Mouse (Mus musculus): Measurements from ENCODE around the gene Runx2. TPM values are rescaled to one million over a fixed set of nuclear protein-coding genes. Genes with fewer than 3 reads are reported as not detected.

Gene Runx2
- total and polyA plus RNA-seq, 3 experiments, result not detected

DNA sequence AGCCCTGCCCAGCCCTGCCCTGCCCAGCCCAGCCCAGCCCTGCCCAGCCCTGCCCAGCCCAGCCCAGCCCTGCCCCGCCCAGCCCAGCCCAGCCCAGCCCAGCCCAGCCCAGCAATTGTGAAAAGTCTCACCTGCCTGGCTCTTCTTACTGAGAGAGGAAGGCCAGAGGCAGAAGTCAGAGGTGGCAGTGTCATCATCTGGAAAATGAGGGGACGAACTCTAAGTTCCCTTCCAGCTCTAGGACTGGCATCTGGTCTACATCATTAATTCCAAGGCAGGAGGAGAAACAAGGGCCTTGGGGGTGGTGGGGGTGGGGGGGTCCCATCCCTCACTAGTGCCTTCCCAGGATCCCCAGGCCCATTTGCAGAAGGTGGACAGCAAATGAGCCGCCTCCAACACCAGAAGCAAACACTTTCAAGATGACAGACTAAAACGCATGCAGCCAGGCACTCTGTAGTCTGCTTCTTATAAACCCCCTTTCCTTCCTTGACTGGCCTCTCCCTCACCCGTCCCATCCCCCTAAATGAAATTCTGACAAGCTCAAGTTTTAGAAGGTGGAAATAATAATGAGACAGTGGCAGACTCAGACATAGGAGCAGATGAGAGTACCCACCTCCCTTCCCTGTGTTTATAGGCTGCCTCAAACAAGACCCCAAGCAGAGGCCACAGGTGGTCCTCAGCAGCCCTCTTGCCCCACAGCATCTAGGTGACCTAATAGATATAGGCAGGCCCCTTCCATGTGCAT is 204.5 kb downstream of the Runx2 start:
- Histone ChIP-seq H3K9ac (ENCODE audit: control insufficient read depth, low read depth, low read length, poor library complexity, severe bottlenecking) (no peak overlapping the region), H3K9me3 (replicated peaks; ENCODE audit: insufficient read depth, low read length) (no peaks in the 10 kb centered on the region), H3K36me3 (ENCODE audit: control insufficient read depth in 1 of 2, insufficient read depth in 2 of 2, low read length in 2 of 2) (no peaks in the 10 kb centered on the region)

DNA sequence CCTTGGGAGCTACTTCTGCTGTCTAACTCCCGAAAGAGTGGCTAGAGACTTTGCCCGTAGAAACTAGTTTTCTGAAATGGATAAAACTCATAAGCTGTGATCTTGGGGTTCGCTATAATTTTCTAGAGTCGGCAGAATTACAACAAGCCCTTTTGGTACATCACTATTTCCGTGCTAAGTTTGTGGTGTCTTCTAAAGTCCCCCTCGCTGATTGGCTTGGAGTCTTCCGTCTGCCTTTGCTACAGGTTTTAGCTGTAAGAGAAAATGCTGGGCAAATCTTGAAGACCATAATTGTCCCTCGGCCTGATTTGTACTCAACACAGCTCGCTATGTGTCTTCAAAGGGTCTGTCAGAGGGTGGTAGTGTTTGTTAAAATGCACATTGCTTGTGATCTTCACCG is 205.2 kb downstream of the Runx2 start:
- Histone ChIP-seq H3K27ac (ENCODE audit: control insufficient read depth, low read depth, low read length) (no peak overlapping the region), H3K36me3 (ENCODE audit: control insufficient read depth in 1 of 2, insufficient read depth in 2 of 2, low read length in 2 of 2) (no peaks in the 10 kb centered on the region), H3K4me3 (ENCODE audit: control insufficient read depth in 1 of 2, insufficient read depth in 1 of 2, low read depth in 2 of 2, low read length in 2 of 2) (no peak overlapping the region), H3K27me3 (ENCODE audit: control insufficient read depth in 1 of 2, insufficient read depth in 2 of 2, low read length in 2 of 2) (0 out of 4 replicates have a peak, but pooled peaks cover 0 to 2% of the 10 kb centered on the region in 2 experiments), H3K79me2 (ENCODE audit: control insufficient read depth, insufficient read depth, low read length, poor library complexity) (no peaks in the 10 kb centered on the region), H3K9ac (ENCODE audit: control insufficient read depth, low read depth, low read length, poor library complexity, severe bottlenecking) (no peak overlapping the region), H3K4me1 (ENCODE audit: control insufficient read depth in 1 of 2, insufficient read depth in 2 of 2, low read length in 2 of 2) (no peaks in the 10 kb centered on the region), H3K9me3 (replicated peaks; ENCODE audit: insufficient read depth, low read length) (no peaks in the 10 kb centered on the region)
- DNase-seq (ENCODE audit: low read depth, low spot score), result no peak
- no peak for TF ChIP-seq HCFC1 (IDR thresholded peaks at IDR 0.05; ENCODE audit: low read depth, low read length)
- no peak for TF ChIP-seq TCF12 (IDR thresholded peaks at IDR 0.05; ENCODE audit: low read depth, low read length)
- no peak for TF ChIP-seq TAL1 (IDR thresholded peaks at IDR 0.05; ENCODE audit: low read length)
- TF ChIP-seq CHD2 (IDR thresholded peaks at IDR 0.05; ENCODE audit: low read length), result no peak
- TF ChIP-seq TBP (IDR thresholded peaks at IDR 0.05; ENCODE audit: low read depth, low read length), result no peak
- TF ChIP-seq UBTF (IDR thresholded peaks at IDR 0.05; ENCODE audit: borderline replicate concordance, insufficient read depth, low read depth, low read length), result no peak
- TF ChIP-seq E2F4 (IDR thresholded peaks at IDR 0.05; ENCODE audit: borderline replicate concordance, low read depth, low read length), result no peak
- no peak for TF ChIP-seq MYC (IDR thresholded peaks at IDR 0.05; ENCODE audit: low read depth, low read length)
- no peak for TF ChIP-seq GABPA (IDR thresholded peaks at IDR 0.05; ENCODE audit: low read depth, low read length)
- TF ChIP-seq USF2 (IDR thresholded peaks at IDR 0.05; ENCODE audit: borderline replicate concordance in 1 of 2, insufficient read depth in 1 of 2, low read depth in 1 of 2, low read length in 2 of 2), result no peak
- TF ChIP-seq ETS1 (IDR thresholded peaks at IDR 0.05; ENCODE audit: low read depth, low read length), result no peak
- no peak for TF ChIP-seq BHLHE40 (IDR thresholded peaks at IDR 0.05; ENCODE audit: borderline replicate concordance, low read depth, low read length)

More for the DNA sequence above, 204.5 kb downstream of the Runx2 start:
- no peaks in the 10 kb centered on the region for H3K79me2 ChIP-seq (ENCODE audit: control insufficient read depth, insufficient read depth, low read length, poor library complexity)
- H3K27me3 ChIP-seq (ENCODE audit: control insufficient read depth in 1 of 2, insufficient read depth in 2 of 2, low read length in 2 of 2), result 0 out of 4 replicates have a peak, but pooled peaks cover 0 to 2% of the 10 kb centered on the region in 2 experiments
- no peaks in the 10 kb centered on the region for H3K4me1 ChIP-seq (ENCODE audit: control insufficient read depth in 1 of 2, insufficient read depth in 2 of 2, low read length in 2 of 2)
- TF ChIP-seq NELFE (IDR thresholded peaks at IDR 0.05; ENCODE audit: low read depth, low read length) (no peak), UBTF (IDR thresholded peaks at IDR 0.05; ENCODE audit: borderline replicate concordance, insufficient read depth, low read depth, low read length) (no peak), MEF2A (IDR thresholded peaks at IDR 0.05; ENCODE audit: extremely low read depth, insufficient replicate concordance, low read depth, low read length, poor library complexity, severe bottlenecking) (no peak), TAL1 (IDR thresholded peaks at IDR 0.05; ENCODE audit: low read length) (no peak), MAX (IDR thresholded peaks at IDR 0.05; ENCODE audit: low read length) (no peak), NRF1 (IDR thresholded peaks at IDR 0.05; ENCODE audit: insufficient read depth, low read depth, low read length, poor library complexity, severe bottlenecking) (no peak), POLR2AphosphoS2 (IDR thresholded peaks at IDR 0.05; ENCODE audit: low read length) (no peak), GABPA (IDR thresholded peaks at IDR 0.05; ENCODE audit: low read depth, low read length) (no peak), TCF12 (IDR thresholded peaks at IDR 0.05; ENCODE audit: low read depth, low read length) (no peak)
- H3K4me3 ChIP-seq (ENCODE audit: control insufficient read depth in 1 of 2, insufficient read depth in 1 of 2, low read depth in 2 of 2, low read length in 2 of 2), result no peak overlapping the region
- DNase-seq (ENCODE audit: low read depth, low spot score), result no peak
- no peak overlapping the region for H3K27ac ChIP-seq (ENCODE audit: control insufficient read depth, low read depth, low read length)
